Mouse (Mus musculus) heart, postnatal 4 days (tissue): ENCODE measurements around the gene Jag2. TPM values are rescaled to one million over a fixed set of nuclear protein-coding genes. Genes with fewer than 3 reads are reported as not detected.

Experiments used
- DNase-seq: peaks from one replicate; pipeline ENCODE4 v3.0.0; 2021
- microRNA-seq, 2 experiments: library from miRNA; unstranded; fragments of <30 nt; microRNA quantifications; one replicate each; pipeline ENCODE4 v1.2.0; 2021 to 2022
- total RNA-seq, 2 experiments: library from RNA; stranded (reverse); gene quantifications; 2 replicates each; pipeline ENCODE4 v1.2.3; 2021

The Jag2 gene
- total RNA-seq, 2 experiments from 2014 or later: 29.1 to 29.2 TPM

DNA sequence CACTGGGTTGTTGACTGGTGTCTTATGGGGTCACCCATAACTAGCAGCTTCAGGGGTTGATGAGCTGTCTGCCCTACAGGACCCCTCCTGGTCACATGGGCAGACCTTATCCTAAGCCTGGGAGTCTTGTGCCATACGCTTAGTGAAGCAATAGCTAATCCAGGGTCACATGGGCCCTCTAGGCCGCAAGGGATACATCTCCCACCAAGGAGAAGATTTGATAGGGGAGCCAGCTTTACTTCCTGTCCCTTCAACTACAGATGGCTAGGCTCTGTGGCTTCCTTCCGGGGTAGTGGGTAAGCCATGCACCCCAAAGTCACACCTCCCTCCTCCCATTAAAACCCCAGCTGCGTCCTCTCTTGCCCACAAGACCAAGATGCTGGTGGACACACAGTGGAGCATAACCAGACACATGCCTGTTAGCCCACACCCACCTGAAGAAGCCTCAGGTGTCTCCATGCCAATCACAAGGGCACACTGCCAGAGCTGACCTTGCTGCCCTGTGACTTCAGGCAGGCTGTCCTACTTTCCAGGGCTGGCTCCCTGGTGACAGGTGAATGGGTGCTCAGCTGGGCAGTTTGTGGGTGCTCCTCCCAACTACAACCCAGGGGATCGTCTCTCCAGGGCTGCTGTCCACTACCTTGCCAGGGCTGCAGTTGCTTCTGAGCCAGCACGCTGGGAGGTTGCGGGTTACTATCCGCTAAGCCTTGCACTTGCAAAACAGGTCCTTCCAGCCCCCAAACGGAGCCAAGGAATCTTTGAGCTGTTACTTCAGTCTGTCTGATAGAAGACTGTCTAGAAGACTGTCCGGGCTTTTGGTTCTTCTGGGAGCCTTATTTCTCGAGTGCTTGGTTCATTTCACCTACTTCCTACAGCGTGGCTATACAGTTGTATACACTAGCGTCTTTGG, 61.1 kb downstream of the Jag2 start, which contains the start of gene Gpr132:
Gene Gpr132, minus strand, starts transcription at position 51 of the 910 bp plus-strand sequence.
- DNase-seq: no peak

DNA sequence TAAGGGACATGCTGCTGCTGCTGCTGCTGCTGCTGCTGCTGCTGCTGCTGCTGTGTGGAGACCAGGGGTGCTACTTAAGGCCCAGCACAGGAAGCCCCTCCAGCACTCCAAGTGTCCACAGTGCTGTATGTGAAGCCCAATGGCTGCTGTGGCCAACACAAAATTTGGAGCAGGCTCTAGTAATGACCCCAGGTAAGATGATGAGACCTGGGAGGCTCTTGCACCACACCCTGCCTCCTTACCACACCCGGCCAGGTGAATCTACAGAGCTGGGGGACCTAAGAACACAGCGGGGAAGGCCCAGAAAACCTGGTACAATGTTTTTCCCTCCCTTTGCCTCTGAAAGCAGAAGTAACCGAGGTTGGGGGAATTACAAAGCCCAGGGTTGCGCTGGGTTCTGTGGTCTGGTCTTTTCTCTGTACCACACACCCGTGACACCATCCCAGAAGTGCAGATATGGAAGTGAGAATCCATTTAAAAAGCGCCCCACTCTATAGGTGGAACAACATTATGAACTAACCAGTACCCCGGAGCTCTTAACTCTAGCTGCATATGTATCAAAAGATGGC, 62.4 kb downstream of the Jag2 start:
- DNase-seq: no peak

- DNase-seq: no peak
Observed at GRCm38 (mm10) chr12:112866467-112867080, 63.0 kb downstream of the Jag2 start.

GRCm38 (mm10) chr12:112864804-112865203, 64.8 kb downstream of the Jag2 start:
- no peak for DNase-seq

- no peak for DNase-seq
Observed at GRCm38 (mm10) chr12:112861911-112862321, 67.7 kb downstream of the Jag2 start.

DNA sequence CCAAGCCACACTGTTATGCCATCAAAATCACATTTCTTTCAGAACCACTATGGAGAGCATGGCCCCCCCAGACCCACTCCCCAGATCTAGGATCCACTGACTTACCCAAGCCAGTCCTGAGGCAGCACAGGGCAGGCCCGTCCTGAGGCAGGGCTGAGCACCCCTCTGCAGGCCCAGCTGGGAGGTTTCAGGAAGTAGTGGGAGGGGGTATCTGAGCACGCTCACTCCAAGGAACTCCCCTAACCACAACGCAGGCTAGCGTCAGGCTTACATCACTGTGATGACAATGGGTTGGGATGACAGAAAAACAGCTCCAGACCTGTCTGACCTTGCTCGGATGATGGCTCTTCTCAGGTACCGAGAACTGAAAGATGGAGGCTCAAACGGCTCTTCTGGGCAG, 68.8 kb downstream of the Jag2 start:
- DNase-seq: no peak

GRCm38 (mm10) chr12:112859930-112860329, 69.6 kb downstream of the Jag2 start:
- no peak for DNase-seq

- no peak for DNase-seq
Observed at GRCm38 (mm10) chr12:112858581-112859336, 70.8 kb downstream of the Jag2 start.

Small RNA genes lying within 50 kb of the gene (microRNA-seq; reads per million reads assigned to microRNA genes)
- 0.20 to 0.35 reads per million in 2 experiments for gene Mir6941

Other genes starting within 250 kb of the Jag2 start
- 10 to 100 TPM; 13.1 to 14.1 TPM for gene Cep170b, start 209.3 kb downstream of the Jag2 start, total RNA-seq
- 1 to 10 TPM; 3.4 to 4.1 TPM for gene Pld4, start 169.1 kb downstream of the Jag2 start, total RNA-seq
- gene Ahnak2, start 127.1 kb downstream of the Jag2 start, total RNA-seq: 10 to 100 TPM; 13.5 to 16.8 TPM
- gene Clba1, start 120.8 kb downstream of the Jag2 start, total RNA-seq: 1 to 10 TPM; 4.5 to 6.0 TPM
- gene Cdca4, start 100.4 kb downstream of the Jag2 start, total RNA-seq: 10 to 100 TPM; 25.8 to 26.8 TPM
- under 1 TPM; 0.16 to 0.17 TPM for gene Gpr132, start 61.5 kb downstream of the Jag2 start, total RNA-seq
- gene Nudt14, start 12.3 kb upstream of the Jag2 start, total RNA-seq: 10 to 100 TPM; 10.3 to 15.7 TPM
- gene Btbd6, start 46.7 kb upstream of the Jag2 start, total RNA-seq: 10 to 100 TPM; 26.0 to 28.1 TPM
- 10 to 100 TPM; 38.3 to 40.8 TPM for gene Brf1, start 70.9 kb upstream of the Jag2 start, total RNA-seq
- gene Pacs2, start 84.7 kb upstream of the Jag2 start, total RNA-seq: 10 to 100 TPM; 31.8 to 33.4 TPM
- under 1 TPM in 1 of 2 experiments, not detected in 1; 0.29 TPM for gene Tex22, start 144.7 kb upstream of the Jag2 start, total RNA-seq
- gene Mta1, start 168.5 kb upstream of the Jag2 start, total RNA-seq: 10 to 100 TPM; 55.2 to 61.3 TPM
- gene Crip2, start 210.5 kb upstream of the Jag2 start, total RNA-seq: 1,000 to 10,000 TPM; 1,189 to 1,285 TPM
- 100 to 1,000 TPM; 301 to 312 TPM for gene Crip1, start 216.5 kb upstream of the Jag2 start, total RNA-seq
- gene Tedc1, start 226.6 kb upstream of the Jag2 start, total RNA-seq: 10 to 100 TPM in 1 of 2 experiments, 1 to 10 TPM in 1; 9.4 to 10.3 TPM